Mouse (Mus musculus) adrenal gland, adult 18-20 months (tissue): ENCODE measurements around the gene Cyp2ab1. TPM values are rescaled to one million over a fixed set of nuclear protein-coding genes. Genes with fewer than 3 reads are reported as not detected.

Source experiments
- DNase-seq, 2 experiments: peaks; one replicate each; pipeline ENCODE4 v3.0.0; 2021 to 2022; ENCODE audit warnings: low spot score in 2 of 2
- total RNA-seq, 2 experiments: library from RNA; stranded (reverse); gene quantifications; 1 replicate in 1 of 2; 2 replicates in 1 of 2; pipeline ENCODE4 v1.2.3; 2021

Gene Cyp2ab1
- total RNA-seq, 2 experiments from 2014 or later, result 0.74 TPM; not detected in 1

DNA sequence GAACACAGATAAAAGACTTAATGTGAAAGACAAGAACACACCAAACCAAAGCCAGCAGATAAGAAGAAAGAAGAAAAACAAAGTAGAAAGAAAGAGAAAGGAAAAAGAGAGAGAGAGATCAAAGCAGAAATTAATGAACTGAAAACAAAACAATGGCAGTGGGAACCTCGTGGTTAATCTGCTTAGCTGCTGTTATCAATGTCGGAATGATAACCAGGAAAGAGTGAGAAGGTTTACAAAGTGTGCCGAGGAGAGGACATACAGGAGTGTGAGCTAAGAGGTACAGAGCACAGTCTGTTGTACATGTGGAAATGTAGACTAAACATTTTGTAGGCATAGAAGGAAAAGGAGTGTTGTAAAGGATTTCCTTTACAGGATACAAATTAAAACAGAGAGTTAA, 52.2 kb downstream of the Cyp2ab1 start:
- DNase-seq, result no peak

- no peak for DNase-seq
Measured at GRCm38 (mm10) chr16:20271339-20271738, 53.9 kb downstream of the Cyp2ab1 start.

GRCm38 (mm10) chr16:20265089-20265488, 60.1 kb downstream of the Cyp2ab1 start:
- DNase-seq, result no peak

Other genes starting within 250 kb of the Cyp2ab1 start
- 10 to 100 TPM; 50.1 to 53.9 TPM for gene Klhl24, start 227.9 kb downstream of the Cyp2ab1 start, total RNA-seq
- 10 to 100 TPM; 17.1 to 25.6 TPM for gene Yeats2, start 184.3 kb downstream of the Cyp2ab1 start, total RNA-seq
- gene Map6d1, start 84.0 kb downstream of the Cyp2ab1 start, total RNA-seq, result 10 to 100 TPM in 1 of 2 experiments, under 1 TPM in 1; 0.19 to 10.9 TPM
- 100 to 1,000 TPM in 1 of 2 experiments, 10 to 100 TPM in 1; 96.8 to 111 TPM for gene Parl, start 23.0 kb downstream of the Cyp2ab1 start, total RNA-seq
- gene Abcc5, start 101.0 kb upstream of the Cyp2ab1 start, total RNA-seq, result 10 to 100 TPM; 77.9 to 95.5 TPM
- 10 to 100 TPM; 58.2 to 60.1 TPM for gene Eif2b5, start 173.4 kb upstream of the Cyp2ab1 start, total RNA-seq
- gene Dvl3, start 191.6 kb upstream of the Cyp2ab1 start, total RNA-seq, result 10 to 100 TPM; 40.1 to 44.5 TPM
- gene Ap2m1, start 210.1 kb upstream of the Cyp2ab1 start, total RNA-seq, result 100 to 1,000 TPM; 277 to 333 TPM
- gene Abcf3, start 223.2 kb upstream of the Cyp2ab1 start, total RNA-seq, result 10 to 100 TPM; 94.3 to 94.4 TPM